Mouse (Mus musculus): ENCODE data around the gene Itsn2.
"Not testable (repeated sequence)": the region's sequence is repeated elsewhere in the genome, so short reads cannot be mapped to it uniquely, and the experiment has no call there.

Gene Itsn2

GRCm38 (mm10) chr12:4709926-4710325, 117.5 kb downstream of the Itsn2 start:
- DNase-seq, result no peak

- no peak for DNase-seq
Observed at GRCm38 (mm10) chr12:4713361-4713760, 120.9 kb downstream of the Itsn2 start.

GRCm38 (mm10) chr12:4715606-4716005, 123.2 kb downstream of the Itsn2 start:
- DNase-seq, result no peak

GRCm38 (mm10) chr12:4717417-4717816, 125.0 kb downstream of the Itsn2 start:
- no peak for DNase-seq

- DNase-seq, result no peak
Observed at GRCm38 (mm10) chr12:4719066-4719761, 126.8 kb downstream of the Itsn2 start.

GRCm38 (mm10) chr12:4719762-4720754, 127.6 kb downstream of the Itsn2 start:
- no peak for DNase-seq

GRCm38 (mm10) chr12:4729165-4729564, 136.7 kb downstream of the Itsn2 start:
- no peak for DNase-seq

GRCm38 (mm10) chr12:4731629-4732028, 139.2 kb downstream of the Itsn2 start:
- no peak for DNase-seq

GRCm38 (mm10) chr12:4732332-4732731, 139.9 kb downstream of the Itsn2 start:
- no peak for DNase-seq

- no peak for DNase-seq
Observed at GRCm38 (mm10) chr12:4738031-4738576, 145.7 kb downstream of the Itsn2 start, which contains the start of gene Fam228a. Gene Fam228a (minus strand): TSS chr12:4738430.

- DNase-seq, result no peak
Observed at GRCm38 (mm10) chr12:4740823-4741222, 148.4 kb downstream of the Itsn2 start.

- no peak for DNase-seq
Observed at GRCm38 (mm10) chr12:4742183-4742582, 149.7 kb downstream of the Itsn2 start.

- no peak for DNase-seq
Observed at GRCm38 (mm10) chr12:4744486-4744885, 152.0 kb downstream of the Itsn2 start.

GRCm38 (mm10) chr12:4754451-4754850, 162.0 kb downstream of the Itsn2 start:
- DNase-seq, result not testable (repeated sequence)

GRCm38 (mm10) chr12:4757060-4757459, 164.6 kb downstream of the Itsn2 start:
- DNase-seq, result peak in 1 of 2 experiments; percentile 10
